Mouse (Mus musculus): ENCODE results near the gene Otub2. TPM values are rescaled to one million over a fixed set of nuclear protein-coding genes. Genes with fewer than 3 reads are reported as not detected.

Gene Otub2
- polyA plus RNA-seq, 1 experiment, result 5.7 TPM

- Histone ChIP-seq H3K4me3 (ENCODE audit: extremely low read depth, insufficient read depth, insufficient read length) (no peak overlapping the region), H3K27me3 (ENCODE audit: control insufficient read depth, insufficient read depth, low read length) (no peaks in the 10 kb centered on the region), H3K4me1 (ENCODE audit: control insufficient read depth, insufficient read depth, insufficient read length) (peaks cover 6% of the 10 kb centered on the region; the same call in 1 of the 2 replicates), H3K27ac (ENCODE audit: insufficient read depth, low read length) (no peak overlapping the region), H3K36me3 (ENCODE audit: control insufficient read depth, insufficient read depth, low read length) (no peaks in the 10 kb centered on the region)
- no peak for TF ChIP-seq POLR2A (IDR thresholded peaks at IDR 0.05; ENCODE audit: low read depth, low read length)
- no peak for DNase-seq (ENCODE audit: low read depth in 1 of 2, low spot score in 2 of 2)
- 90% methylated on average over 6 of the region's 6 CpGs for WGBS
Observed at GRCm38 (mm10) chr12:103352735-103353134, 35.7 kb upstream of the Otub2 start.

- Histone ChIP-seq H3K36me3 (ENCODE audit: control insufficient read depth, insufficient read depth, low read length) (no peaks in the 10 kb centered on the region), H3K4me1 (ENCODE audit: control insufficient read depth, insufficient read depth, insufficient read length) (no peaks in the 10 kb centered on the region), H3K27ac (ENCODE audit: insufficient read depth, low read length) (no peak overlapping the region), H3K4me3 (ENCODE audit: extremely low read depth, insufficient read depth, insufficient read length) (no peak overlapping the region), H3K27me3 (ENCODE audit: control insufficient read depth, insufficient read depth, low read length) (no peaks in the 10 kb centered on the region)
- WGBS, result 23% methylated on average over 5 of the region's 5 CpGs
- DNase-seq (ENCODE audit: low read depth in 1 of 2, low spot score in 2 of 2), result no peak
- no peak for TF ChIP-seq POLR2A (IDR thresholded peaks at IDR 0.05; ENCODE audit: low read depth, low read length)
- no peak for TF ChIP-seq CTCF (IDR thresholded peaks at IDR 0.05; ENCODE audit: extremely low read depth, insufficient read depth, insufficient read length, insufficient replicate concordance)
Observed at GRCm38 (mm10) chr12:103353538-103353937, 34.9 kb upstream of the Otub2 start.

GRCm38 (mm10) chr12:103355746-103356414 is 32.6 kb upstream of the Otub2 start, which contains the start of gene Asb2:
Gene Asb2 (minus strand): TSS chr12:103356001.
- Histone ChIP-seq H3K36me3 (ENCODE audit: control insufficient read depth, insufficient read depth, low read length) (no peaks in the 10 kb centered on the region), H3K4me3 (ENCODE audit: extremely low read depth, insufficient read depth, insufficient read length) (no peak within 1 kb of the TSS)
- WGBS, result 73% methylated on average over 14 of the region's 14 CpGs

GRCm38 (mm10) chr12:103356415-103356748 is 32.1 kb upstream of the Otub2 start:
- 95% methylated on average over 4 of the region's 4 CpGs for WGBS
- TF ChIP-seq CTCF (IDR thresholded peaks at IDR 0.05; ENCODE audit: extremely low read depth, insufficient read depth, insufficient read length, insufficient replicate concordance) (no peak), POLR2A (IDR thresholded peaks at IDR 0.05; ENCODE audit: low read depth, low read length) (no peak)
- DNase-seq (ENCODE audit: low read depth in 1 of 2, low spot score in 2 of 2), result no peak
- H3K4me1 ChIP-seq (ENCODE audit: control insufficient read depth, insufficient read depth, insufficient read length), result no peaks in the 10 kb centered on the region; the same call in 1 of the 2 replicates
- no peaks in the 10 kb centered on the region for H3K36me3 ChIP-seq (ENCODE audit: control insufficient read depth, insufficient read depth, low read length)
- no peaks in the 10 kb centered on the region for H3K27me3 ChIP-seq (ENCODE audit: control insufficient read depth, insufficient read depth, low read length)
- H3K27ac ChIP-seq (ENCODE audit: insufficient read depth, low read length), result no peak overlapping the region
- H3K4me3 ChIP-seq (ENCODE audit: extremely low read depth, insufficient read depth, insufficient read length), result no peak overlapping the region

More at GRCm38 (mm10) chr12:103355746-103356414, 32.6 kb upstream of the Otub2 start, which contains the start of gene Asb2:
- H3K27me3 ChIP-seq (ENCODE audit: control insufficient read depth, insufficient read depth, low read length), result no peaks in the 10 kb centered on the region
- H3K4me1 ChIP-seq (ENCODE audit: control insufficient read depth, insufficient read depth, insufficient read length), result no peaks in the 10 kb centered on the region; the same call in 1 of the 2 replicates
- DNase-seq (ENCODE audit: low read depth in 1 of 2, low spot score in 2 of 2), result no peak
- H3K27ac ChIP-seq (ENCODE audit: insufficient read depth, low read length), result no peak within 1 kb of the TSS
- TF ChIP-seq CTCF (IDR thresholded peaks at IDR 0.05; ENCODE audit: extremely low read depth, insufficient read depth, insufficient read length, insufficient replicate concordance) (no peak), POLR2A (IDR thresholded peaks at IDR 0.05; ENCODE audit: low read depth, low read length) (no peak)

GRCm38 (mm10) chr12:103358216-103358615 is 30.3 kb upstream of the Otub2 start:
- H3K4me3 ChIP-seq (ENCODE audit: extremely low read depth, insufficient read depth, insufficient read length), result no peak overlapping the region
- no peaks in the 10 kb centered on the region for H3K27me3 ChIP-seq (ENCODE audit: control insufficient read depth, insufficient read depth, low read length)
- TF ChIP-seq POLR2A (IDR thresholded peaks at IDR 0.05; ENCODE audit: low read depth, low read length) (no peak), CTCF (IDR thresholded peaks at IDR 0.05; ENCODE audit: extremely low read depth, insufficient read depth, insufficient read length, insufficient replicate concordance) (no peak)
- WGBS, result 84% methylated on average over 8 of the region's 8 CpGs
- no peaks in the 10 kb centered on the region for H3K36me3 ChIP-seq (ENCODE audit: control insufficient read depth, insufficient read depth, low read length)
- no peaks in the 10 kb centered on the region; the same call in 1 of the 2 replicates for H3K4me1 ChIP-seq (ENCODE audit: control insufficient read depth, insufficient read depth, insufficient read length)
- H3K27ac ChIP-seq (ENCODE audit: insufficient read depth, low read length), result no peak overlapping the region
- no peak for DNase-seq (ENCODE audit: low read depth in 1 of 2, low spot score in 2 of 2)

GRCm38 (mm10) chr12:103358951-103359801 is 29.3 kb upstream of the Otub2 start:
- H3K36me3 ChIP-seq (ENCODE audit: control insufficient read depth, insufficient read depth, low read length), result no peaks in the 10 kb centered on the region
- no peak overlapping the region for H3K4me3 ChIP-seq (ENCODE audit: extremely low read depth, insufficient read depth, insufficient read length)
- no peak for DNase-seq (ENCODE audit: low read depth in 1 of 2, low spot score in 2 of 2)
- H3K27ac ChIP-seq (ENCODE audit: insufficient read depth, low read length), result no peak overlapping the region
- no peak for TF ChIP-seq POLR2A (IDR thresholded peaks at IDR 0.05; ENCODE audit: low read depth, low read length)
- no peak for TF ChIP-seq CTCF (IDR thresholded peaks at IDR 0.05; ENCODE audit: extremely low read depth, insufficient read depth, insufficient read length, insufficient replicate concordance)
- H3K27me3 ChIP-seq (ENCODE audit: control insufficient read depth, insufficient read depth, low read length), result no peaks in the 10 kb centered on the region
- 36% methylated on average over 4 of the region's 4 CpGs for WGBS
- no peaks in the 10 kb centered on the region; the same call in 1 of the 2 replicates for H3K4me1 ChIP-seq (ENCODE audit: control insufficient read depth, insufficient read depth, insufficient read length)

Measured in spleen, adult 2 months (tissue).